Mouse (Mus musculus): ENCODE measurements around the gene Letmd1. TPM values are rescaled to one million over a fixed set of nuclear protein-coding genes. Genes with fewer than 3 reads are reported as not detected.
"Not testable (repeated sequence)": the region's sequence is repeated elsewhere in the genome, so short reads cannot be mapped to it uniquely, and the experiment has no call there.

The Letmd1 gene
- total RNA-seq, 2 experiments from 2014 or later = 57.1 to 62.9 TPM

DNA sequence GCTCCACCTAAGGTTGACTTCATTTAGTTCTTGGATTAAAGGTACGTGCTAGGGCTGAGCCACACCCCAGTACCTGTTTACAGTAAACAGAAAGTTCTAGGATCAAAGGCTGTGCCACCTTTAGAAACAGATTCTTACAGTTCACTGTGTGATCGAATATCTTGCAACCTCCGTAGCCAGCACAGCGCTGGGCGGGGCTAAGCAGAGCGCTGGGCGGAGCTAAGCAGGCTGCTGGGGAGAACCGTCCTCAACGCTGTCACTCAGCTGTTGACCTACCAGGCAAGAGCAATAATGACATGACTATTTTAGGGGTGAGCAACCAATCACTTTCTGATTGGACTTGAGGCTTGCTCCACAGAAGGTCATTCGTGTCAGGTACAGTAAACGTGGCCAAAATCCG, 7.9 kb upstream of the Letmd1 start:
- no peak for TF ChIP-seq CTCF (conservative IDR thresholded peaks at IDR 0.05)
- no peak overlapping the region for H3K27ac ChIP-seq
- H3K4me3 ChIP-seq = no peak overlapping the region
- DNase-seq (ENCODE audit: low spot score in 2 of 2) = no peak

DNA sequence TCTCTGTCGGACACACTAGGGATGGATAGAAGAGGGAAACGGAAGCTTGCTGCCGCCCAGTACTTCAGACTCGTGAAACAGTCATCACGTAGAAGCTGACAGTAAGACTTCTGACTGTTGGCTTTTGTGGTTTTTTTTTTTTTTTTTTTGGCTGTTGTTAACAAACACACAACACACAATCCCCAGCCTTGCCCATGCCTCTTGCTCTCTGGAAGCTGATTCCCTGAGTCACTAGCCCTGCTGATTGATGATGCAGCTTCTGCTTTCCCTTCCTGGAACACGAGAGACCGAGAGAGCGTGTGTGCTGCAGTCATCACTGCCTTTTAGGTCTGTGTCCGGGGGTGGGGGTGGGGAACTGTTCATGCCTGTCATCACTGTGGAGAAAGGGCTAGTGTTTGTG, 7.2 kb upstream of the Letmd1 start:
- no peak for DNase-seq (ENCODE audit: low spot score in 2 of 2)
- no peak for TF ChIP-seq CTCF (conservative IDR thresholded peaks at IDR 0.05)
- Histone ChIP-seq H3K4me3 (no peak overlapping the region), H3K27ac (no peak overlapping the region)

DNA sequence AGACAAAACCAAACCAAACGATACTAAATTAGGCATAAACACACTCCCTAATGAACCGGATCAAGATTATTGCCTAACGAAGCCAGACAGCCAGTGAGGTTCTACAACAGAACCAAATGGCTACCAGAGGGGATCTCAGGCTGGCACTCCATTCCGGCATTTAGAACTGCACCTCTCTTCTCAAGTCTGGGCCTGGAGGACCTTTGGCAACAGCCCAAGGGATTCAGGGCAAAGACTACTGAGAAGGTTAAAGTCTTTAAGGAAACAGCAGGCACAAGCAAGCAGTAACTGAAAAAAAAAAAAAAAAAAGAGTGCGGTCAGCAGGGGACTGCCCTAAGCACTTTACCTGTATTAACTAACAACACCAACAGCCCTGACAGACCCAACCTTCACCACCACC, 6.7 kb upstream of the Letmd1 start:
- Histone ChIP-seq H3K4me3 (no peak overlapping the region), H3K27ac (no peak overlapping the region)
- DNase-seq (ENCODE audit: low spot score in 2 of 2) = no peak
- no peak for TF ChIP-seq CTCF (conservative IDR thresholded peaks at IDR 0.05)

DNA sequence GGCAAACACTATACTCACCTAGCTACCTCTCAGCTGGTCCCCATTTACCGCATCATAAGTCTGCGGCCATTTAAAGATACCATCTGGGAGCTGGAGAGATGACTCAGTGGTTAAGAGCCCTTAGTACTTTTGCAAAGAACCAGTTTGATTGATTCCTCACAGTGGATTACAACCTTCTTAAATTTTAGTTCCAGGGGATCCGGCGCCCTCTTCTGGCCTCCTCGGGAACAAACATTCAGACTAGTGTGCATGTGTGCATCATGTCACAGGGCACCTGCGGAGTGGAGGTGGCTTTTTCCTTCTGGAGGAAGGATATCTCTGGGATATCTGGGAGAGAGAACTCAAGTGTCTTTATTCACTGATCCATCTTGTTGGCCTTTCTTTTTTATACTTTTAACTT, 5.1 kb upstream of the Letmd1 start:
- TF ChIP-seq CTCF (conservative IDR thresholded peaks at IDR 0.05) = peak; percentile 87
- Histone ChIP-seq H3K27ac (no peak overlapping the region), H3K4me3 (no peak overlapping the region)
- DNase-seq (ENCODE audit: low spot score in 2 of 2) = peak; percentile 75 to 76

DNA sequence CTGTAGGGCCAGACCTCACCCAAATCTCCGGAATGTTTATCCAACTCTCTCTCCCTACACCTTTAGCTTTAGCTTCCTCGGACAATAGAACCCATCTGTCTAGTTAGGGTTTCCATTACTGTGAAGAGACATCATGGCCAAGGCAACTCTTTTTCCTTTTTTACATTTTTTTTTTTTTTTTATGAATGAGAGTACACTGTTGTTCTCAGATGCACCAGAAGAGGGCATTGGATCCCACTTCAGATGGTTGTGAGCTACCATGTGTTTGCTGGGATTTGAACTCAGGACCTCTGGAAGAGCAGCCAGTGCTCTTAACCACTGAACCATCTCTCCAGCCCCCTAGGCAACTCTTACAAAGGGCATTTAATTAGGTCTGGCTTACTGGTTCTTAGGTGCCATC, 3.4 kb upstream of the Letmd1 start:
- no peak overlapping the region for H3K4me3 ChIP-seq
- no peak overlapping the region for H3K27ac ChIP-seq
- peak; percentile 57 for TF ChIP-seq CTCF (conservative IDR thresholded peaks at IDR 0.05)
- DNase-seq (ENCODE audit: low spot score in 2 of 2) = no peak

DNA sequence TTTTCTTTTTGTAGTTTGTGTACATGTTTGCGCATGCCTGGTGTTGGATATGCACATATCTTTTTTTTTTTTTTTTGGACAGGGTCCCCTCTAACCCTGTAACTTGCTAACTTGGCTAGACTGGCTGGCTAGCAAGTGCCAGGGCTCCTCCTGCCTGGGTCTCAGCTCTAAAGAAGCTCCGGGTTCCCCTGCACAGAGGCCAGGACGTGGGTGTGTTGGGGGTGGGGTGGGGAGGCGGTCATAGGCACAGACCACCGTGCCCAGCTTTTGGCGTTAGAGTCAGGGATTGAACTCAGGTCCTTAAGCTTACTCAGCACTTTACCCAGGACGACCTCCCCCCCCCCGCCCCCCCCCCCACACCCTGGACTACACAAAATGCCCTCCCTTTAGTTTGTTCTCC, 1.1 kb upstream of the Letmd1 start:
- peak overlapping the region; percentile 88 for H3K4me3 ChIP-seq
- DNase-seq (ENCODE audit: low spot score in 2 of 2) = no peak
- H3K27ac ChIP-seq = 0 out of 2 replicates have a peak overlapping the region, but pooled peaks have one; percentile 5
- TF ChIP-seq CTCF (conservative IDR thresholded peaks at IDR 0.05) = no peak

DNA sequence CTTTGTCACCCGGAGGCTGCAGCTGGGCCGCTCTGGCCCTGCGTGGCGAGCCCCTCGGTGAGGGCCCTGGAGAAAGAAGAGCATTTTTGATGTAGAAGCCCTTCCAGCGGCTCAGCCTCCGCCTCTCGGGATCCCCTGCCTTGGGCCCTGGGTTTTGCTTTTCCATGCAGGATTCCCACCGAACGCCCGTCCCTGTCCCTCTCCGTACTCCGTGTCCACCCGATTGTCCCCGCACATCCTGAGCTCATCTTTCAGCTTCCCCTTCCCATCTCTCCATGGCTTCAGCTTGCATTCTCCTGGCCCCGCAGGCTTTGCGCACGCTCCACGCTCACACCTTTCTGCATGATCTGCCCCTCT, 344 bp downstream of the Letmd1 start:
- no peak for DNase-seq (ENCODE audit: low spot score in 2 of 2)
- no peak for TF ChIP-seq CTCF (conservative IDR thresholded peaks at IDR 0.05)
- peak overlapping the region; percentile 88 for H3K4me3 ChIP-seq
- H3K27ac ChIP-seq = peak overlapping the region; percentile 98

DNA sequence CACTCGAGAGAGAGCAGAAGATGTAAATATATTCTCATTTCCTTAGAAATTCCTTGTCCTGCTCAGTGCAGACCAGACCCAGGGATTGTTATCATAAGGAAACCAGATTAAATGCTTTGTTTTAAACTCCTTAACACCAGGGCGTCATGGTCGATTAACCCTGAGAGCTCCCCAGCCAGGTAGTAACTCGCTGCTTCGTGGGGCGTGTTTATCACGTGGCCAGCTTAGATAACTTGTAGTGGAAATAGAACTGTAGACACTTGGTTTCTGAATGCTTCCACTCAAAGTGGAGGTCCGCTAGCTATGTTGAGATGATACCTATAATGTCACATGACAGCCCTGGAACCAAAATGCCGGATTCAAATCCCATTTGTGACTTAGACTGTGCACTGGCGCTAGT, 1.2 kb downstream of the Letmd1 start:
- Histone ChIP-seq H3K4me3 (peak overlapping the region; percentile 88), H3K27ac (no peak overlapping the region)
- TF ChIP-seq CTCF (conservative IDR thresholded peaks at IDR 0.05) = no peak
- no peak for DNase-seq (ENCODE audit: low spot score in 2 of 2)

DNA sequence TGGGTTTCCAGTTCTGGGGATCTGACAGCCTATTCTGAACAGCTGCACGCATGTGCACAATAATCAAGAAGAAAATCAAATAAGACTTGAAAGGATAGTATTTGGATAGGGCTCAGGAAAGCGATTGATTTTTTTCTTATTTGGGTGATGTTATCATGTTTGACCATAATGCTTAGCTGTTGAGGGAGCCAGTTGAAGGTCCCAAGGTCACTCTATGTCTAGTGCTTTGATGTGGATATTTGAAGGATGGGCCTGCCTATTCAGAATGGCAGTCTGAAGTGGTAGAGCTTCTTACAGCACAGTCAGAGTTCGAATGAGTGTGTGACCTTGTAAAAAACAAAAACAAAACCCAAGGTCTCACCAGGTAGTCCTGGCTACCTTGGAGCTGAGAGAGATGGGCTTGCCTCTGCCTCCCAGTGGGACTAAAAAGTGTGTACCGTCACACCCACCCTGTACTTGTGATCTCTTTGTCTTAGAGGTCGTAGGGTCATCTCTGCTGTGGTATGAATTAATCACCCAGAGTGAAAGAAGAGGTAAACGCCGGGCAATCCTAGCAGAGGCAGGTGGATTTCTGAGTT, 5.2 kb downstream of the Letmd1 start:
- DNase-seq (ENCODE audit: low spot score in 2 of 2) = no peak
- Histone ChIP-seq H3K4me3 (no peak overlapping the region), H3K27ac (no peak overlapping the region)
- no peak for TF ChIP-seq CTCF (conservative IDR thresholded peaks at IDR 0.05)

DNA sequence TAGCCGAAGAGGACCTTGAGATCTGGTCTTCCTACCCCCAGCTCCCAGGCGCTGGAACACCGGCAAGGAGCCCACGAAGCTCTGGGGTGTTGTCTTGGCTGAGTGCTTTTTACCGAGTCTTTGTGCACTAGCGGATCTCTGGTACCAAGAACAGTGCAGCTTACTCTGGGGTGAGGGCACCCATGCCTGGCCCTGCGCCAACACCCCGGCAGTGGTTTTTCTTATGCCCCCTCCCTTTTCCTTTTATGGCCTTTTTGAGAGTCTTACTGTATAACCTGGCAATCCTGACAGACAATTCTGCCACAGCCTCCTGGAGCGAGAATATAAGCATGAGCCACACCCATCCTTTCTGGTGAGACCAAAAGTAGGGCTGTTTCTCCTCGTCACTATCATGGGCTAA, 9.5 kb downstream of the Letmd1 start:
- no peak for TF ChIP-seq CTCF (conservative IDR thresholded peaks at IDR 0.05)

DNA sequence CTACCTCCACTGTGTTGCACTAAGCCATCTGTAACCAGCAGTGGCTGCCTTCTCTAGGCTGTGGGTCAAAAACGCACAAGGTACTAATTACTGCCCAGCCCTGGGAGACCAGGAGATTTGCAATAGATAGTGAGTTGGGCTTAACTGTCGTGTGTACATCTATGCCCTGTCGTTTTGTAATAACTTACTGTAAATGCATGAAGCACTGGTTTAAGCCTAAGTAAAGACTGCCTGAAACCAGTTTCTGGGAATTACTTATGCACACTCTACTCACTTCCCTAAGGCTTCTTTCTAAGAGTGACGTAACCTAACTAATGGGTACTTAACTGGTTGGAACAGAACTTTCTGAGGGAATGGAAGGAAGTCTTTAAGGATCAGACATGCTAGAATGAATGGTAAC, 10.1 kb downstream of the Letmd1 start:
- no peak overlapping the region for H3K4me3 ChIP-seq
- H3K27ac ChIP-seq = no peak overlapping the region
- no peak for DNase-seq (ENCODE audit: low spot score in 2 of 2)
- TF ChIP-seq CTCF (conservative IDR thresholded peaks at IDR 0.05) = no peak

More for the DNA sequence above, 9.5 kb downstream of the Letmd1 start:
- DNase-seq (ENCODE audit: low spot score in 2 of 2) = no peak
- Histone ChIP-seq H3K27ac (peak overlapping the region; percentile 28; the same call in 1 of the 2 replicates), H3K4me3 (no peak overlapping the region)

DNA sequence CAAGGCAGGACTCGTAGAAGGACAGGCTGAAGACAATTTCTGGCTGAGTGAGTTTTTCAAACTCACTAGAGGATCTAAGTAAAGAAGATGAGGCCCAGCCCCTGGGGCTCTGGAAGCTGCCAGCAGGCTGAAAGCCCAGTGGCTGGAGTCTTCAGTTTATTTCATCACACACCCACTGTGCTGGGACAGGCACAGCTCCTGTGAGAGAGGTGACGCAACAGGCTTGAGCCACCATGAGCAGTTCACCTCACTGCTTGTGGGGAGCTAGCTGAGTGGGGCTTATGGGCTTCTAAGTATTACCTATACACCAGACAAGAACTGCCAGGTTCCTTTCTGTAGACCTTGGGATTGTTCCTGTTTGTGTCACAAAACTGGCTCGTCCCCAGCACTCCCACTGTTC, 16.8 kb downstream of the Letmd1 start:
- Histone ChIP-seq H3K4me3 (no peak overlapping the region), H3K27ac (no peak overlapping the region)
- TF ChIP-seq CTCF (conservative IDR thresholded peaks at IDR 0.05) = no peak
- DNase-seq (ENCODE audit: low spot score in 2 of 2) = no peak

DNA sequence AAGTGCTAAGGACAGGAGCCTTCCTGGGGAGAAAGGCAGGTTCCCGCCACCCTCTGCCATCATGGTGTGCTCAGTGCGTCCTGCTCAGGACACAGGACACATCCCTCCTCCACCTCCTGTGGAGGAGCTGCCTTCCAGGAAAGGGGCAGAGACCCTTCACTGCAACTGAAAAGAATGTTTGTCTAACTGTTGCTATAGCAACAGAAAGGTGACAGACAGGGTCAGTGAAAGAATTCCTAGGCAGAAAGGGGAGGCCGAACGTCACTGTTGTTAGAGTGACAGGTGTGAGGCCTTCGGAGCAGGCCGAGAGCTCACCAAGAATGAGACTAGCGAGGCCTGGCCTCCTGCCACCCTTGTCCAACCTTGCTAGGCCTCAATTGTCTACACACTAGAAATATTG, 17.6 kb downstream of the Letmd1 start:
- no peak for DNase-seq (ENCODE audit: low spot score in 2 of 2)
- no peak for TF ChIP-seq CTCF (conservative IDR thresholded peaks at IDR 0.05)

DNA sequence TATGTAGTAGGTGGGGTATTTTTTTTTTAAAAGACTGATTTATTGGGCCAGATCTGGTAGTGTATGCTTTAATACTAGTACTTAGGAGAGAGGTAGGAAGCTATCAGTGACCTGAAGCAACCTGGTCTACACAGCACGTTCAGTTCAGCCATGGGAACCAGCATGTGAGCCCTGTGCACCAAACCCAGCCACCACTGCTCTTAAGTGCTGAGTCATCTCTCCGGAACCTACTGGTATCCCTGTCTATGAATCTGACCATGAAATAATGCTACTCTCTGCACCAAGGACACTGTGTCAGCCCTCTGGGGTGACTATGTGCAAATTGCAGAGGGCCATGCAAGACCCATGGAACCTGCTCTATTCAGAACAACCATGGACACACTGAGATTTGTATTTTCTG, 18.2 kb downstream of the Letmd1 start:
- H3K4me3 ChIP-seq = no peak overlapping the region
- no peak for TF ChIP-seq CTCF (conservative IDR thresholded peaks at IDR 0.05)
- no peak for DNase-seq (ENCODE audit: low spot score in 2 of 2)
- H3K27ac ChIP-seq = no peak overlapping the region

More for the DNA sequence above, 17.6 kb downstream of the Letmd1 start:
- no peak overlapping the region for H3K4me3 ChIP-seq
- H3K27ac ChIP-seq = no peak overlapping the region

DNA sequence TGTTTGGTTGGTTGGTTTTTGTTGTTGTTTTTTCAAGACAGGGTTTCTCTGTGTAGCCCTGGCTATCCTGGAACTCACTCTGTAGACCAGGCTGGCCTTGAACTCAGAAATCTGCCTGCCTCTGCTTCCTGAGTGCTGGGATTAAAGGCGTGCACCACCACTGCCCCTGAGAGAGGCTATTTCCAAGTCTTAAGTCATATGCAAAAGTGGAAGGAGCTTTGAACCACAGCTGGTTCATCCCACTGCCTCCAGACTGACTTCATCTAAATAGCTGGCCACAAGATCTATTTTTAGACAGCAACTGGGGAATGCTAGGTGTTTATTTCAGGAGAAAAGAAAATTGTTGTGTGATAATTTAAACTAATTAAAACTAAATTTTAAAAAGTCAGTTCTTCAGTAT, 19.5 kb downstream of the Letmd1 start:
- H3K4me3 ChIP-seq; DNase-seq (ENCODE audit: low spot score in 2 of 2): not testable (repeated sequence)
- peak overlapping the region; percentile 19; the same call in 1 of the 2 replicates for H3K27ac ChIP-seq

Data from layer of hippocampus, adult 2 months (tissue).